Mouse (Mus musculus) stomach, embryonic 14.5 days (tissue): ENCODE data around the gene Chek2. TPM values are rescaled to one million over a fixed set of nuclear protein-coding genes. Genes with fewer than 3 reads are reported as not detected.
A peak's percentile ranks its signal among the peaks of the same experiment; 100 is the strongest.

Experiments used
- ATAC-seq: fragments of 200-750 bp; cut with Nextera tagmentation; 2 replicates; pipeline ENCODE4 v1.8.0; 2017; ENCODE audit warnings: low read depth, moderate TSS enrichment; ENCODE audit not compliant: insufficient number of reproducible peaks, insufficient read depth, low FRiP score
- H3K27ac ChIP-seq: fragments of 300-500 bp; sonication (generic); 2 replicates; pipeline ENCODE4 v1.5.1; 2014; ENCODE audit warnings: mild to moderate bottlenecking, low read length, moderate library complexity, mixed read lengths
- H3K27me3 ChIP-seq: fragments of 300-500 bp; sonication (generic); 2 replicates; pipeline ENCODE4 v1.6.1; 2014; ENCODE audit warnings: low read length, control low read depth, mixed read lengths; ENCODE audit not compliant: control insufficient read depth, insufficient read depth
- H3K36me3 ChIP-seq: fragments of 300-500 bp; sonication (generic); 2 replicates; pipeline ENCODE4 v1.6.1; 2014; ENCODE audit warnings: mild to moderate bottlenecking, control low read depth, low read length, moderate library complexity, mixed read lengths; ENCODE audit not compliant: control insufficient read depth, insufficient read depth
- H3K4me1 ChIP-seq: fragments of 300-500 bp; sonication (generic); 2 replicates; pipeline ENCODE4 v1.6.1; 2014; ENCODE audit warnings: low read length, control low read depth, mixed read lengths; ENCODE audit not compliant: control insufficient read depth, insufficient read depth
- H3K4me2 ChIP-seq: fragments of 300-500 bp; sonication (generic); replicated peaks from 2 replicates; pipeline ENCODE4 v1.6.1; 2014; ENCODE audit warnings: low read depth, low read length, control low read depth
- H3K4me3 ChIP-seq: fragments of 300-500 bp; sonication (generic); 2 replicates; pipeline ENCODE4 v1.5.1; 2014; ENCODE audit warnings: low read depth, low read length, control low read depth
- H3K9ac ChIP-seq: fragments of 300-500 bp; sonication (generic); replicated peaks from 2 replicates; pipeline ENCODE4 v1.6.1; 2014; ENCODE audit warnings: low read depth, mild to moderate bottlenecking, control low read depth, low read length, moderate library complexity, mixed read lengths
- H3K9me3 ChIP-seq: fragments of 300-500 bp; sonication (generic); 2 replicates; pipeline ENCODE4 v1.6.1; 2016; ENCODE audit warnings: low read depth, low read length, control low read depth; ENCODE audit not compliant: control insufficient read depth
- WGBS: fragments of 180-500 bp; shearing (Covaris S2); extraction: QIAGEN DNeasy Blood & Tissue Kit; methylation state at CpG from one replicate; pipeline ENCODE4 v1.1.7; 2014; 5-methylcytosine and 5-hydroxymethylcytosine counted together
- polyA plus RNA-seq: library from polyadenylated mRNA; unstranded; fragments of >200 nt; fragmentation: Nextera tagmentation; extraction: Ambion mirVana; gene quantifications from 2 replicates; pipeline ENCODE4 v1.2.1, GENCODE M21; 2014

The Chek2 gene
- polyA plus RNA-seq, 1 experiment from 2014 or later = 32.1 TPM

DNA sequence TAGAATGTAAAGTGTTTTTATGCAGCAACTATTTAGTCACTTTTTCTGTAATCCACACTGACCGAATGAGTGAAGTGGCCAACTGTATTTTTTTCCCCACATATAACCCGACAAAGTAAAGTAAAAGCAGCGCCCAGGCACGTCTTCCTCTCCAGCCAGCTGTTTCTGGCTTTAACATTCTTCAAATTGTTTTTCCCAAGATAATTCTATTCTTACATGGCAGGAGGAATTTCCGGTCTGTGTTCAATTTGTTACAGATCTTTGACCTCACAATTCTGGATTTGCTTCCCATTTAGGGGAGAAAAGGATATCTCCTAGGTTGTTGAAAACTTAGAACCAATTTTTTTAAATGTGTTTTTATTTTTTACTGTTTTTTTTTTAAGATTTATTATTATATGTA is 17.3 kb downstream of the Chek2 start:
- H3K4me3 ChIP-seq = no peak overlapping the region
- peaks cover 6% of the 10 kb centered on the region; the same call in 1 of the 2 replicates for H3K4me1 ChIP-seq
- no peak overlapping the region for H3K4me2 ChIP-seq
- no peak for ATAC-seq
- H3K9me3 ChIP-seq = no peaks in the 10 kb centered on the region
- WGBS = 56% methylated on average over 5 of the region's 5 CpGs
- H3K27ac ChIP-seq = peak overlapping the region; percentile 15; the same call in 1 of the 2 replicates
- H3K27me3 ChIP-seq = no peaks in the 10 kb centered on the region
- H3K36me3 ChIP-seq = peaks cover 4% of the 10 kb centered on the region
- no peak overlapping the region for H3K9ac ChIP-seq

- Histone ChIP-seq H3K9me3 (no peaks in the 10 kb centered on the region), H3K36me3 (peaks cover 9% of the 10 kb centered on the region), H3K9ac (peak overlapping the region; percentile 28; the same call in 1 of the 2 replicates), H3K27me3 (no peaks in the 10 kb centered on the region), H3K4me2 (peak overlapping the region; percentile 21), H3K4me3 (peak overlapping the region; percentile 16), H3K27ac (peak overlapping the region; percentile 83), H3K4me1 (peaks cover 6% of the 10 kb centered on the region; the same call in 1 of the 2 replicates)
- ATAC-seq = peak; percentile 77; the same call in 1 of the 2 replicates
- 13% methylated on average over 13 of the region's 13 CpGs for WGBS
These were observed 19.4 kb downstream of the Chek2 start for GRCm38 (mm10) chr5:110859013-110859650.

DNA sequence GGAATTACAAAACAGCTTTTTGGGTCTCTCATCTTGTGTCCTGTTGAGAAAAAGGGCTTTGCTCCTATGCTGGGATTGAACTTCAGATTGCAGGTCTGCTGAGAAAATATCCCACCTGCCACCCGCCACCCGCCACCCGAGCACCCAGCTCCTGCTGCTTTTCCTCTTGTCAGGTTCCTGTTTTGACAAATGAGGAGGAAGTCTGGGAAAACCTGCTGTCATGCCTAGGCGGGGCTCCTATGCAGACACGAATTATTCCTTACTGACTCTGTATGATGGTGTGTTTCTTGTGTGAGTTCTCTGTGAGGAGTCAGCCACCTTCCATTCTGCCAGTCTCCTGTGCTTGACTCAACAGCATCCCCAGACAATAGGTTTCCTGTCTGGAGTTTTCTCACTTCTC is 20.7 kb downstream of the Chek2 start:
- no peak overlapping the region for H3K4me2 ChIP-seq
- 0 out of 2 replicates have a peak overlapping the region, but pooled peaks have one; percentile 83 for H3K27ac ChIP-seq
- H3K9me3 ChIP-seq = no peaks in the 10 kb centered on the region
- no peak overlapping the region for H3K4me3 ChIP-seq
- 84% methylated on average over 5 of the region's 5 CpGs for WGBS
- H3K4me1 ChIP-seq = peaks cover 6% of the 10 kb centered on the region; the same call in 1 of the 2 replicates
- peaks cover 9% of the 10 kb centered on the region for H3K36me3 ChIP-seq
- no peaks in the 10 kb centered on the region for H3K27me3 ChIP-seq
- no peak overlapping the region for H3K9ac ChIP-seq
- ATAC-seq = no peak

DNA sequence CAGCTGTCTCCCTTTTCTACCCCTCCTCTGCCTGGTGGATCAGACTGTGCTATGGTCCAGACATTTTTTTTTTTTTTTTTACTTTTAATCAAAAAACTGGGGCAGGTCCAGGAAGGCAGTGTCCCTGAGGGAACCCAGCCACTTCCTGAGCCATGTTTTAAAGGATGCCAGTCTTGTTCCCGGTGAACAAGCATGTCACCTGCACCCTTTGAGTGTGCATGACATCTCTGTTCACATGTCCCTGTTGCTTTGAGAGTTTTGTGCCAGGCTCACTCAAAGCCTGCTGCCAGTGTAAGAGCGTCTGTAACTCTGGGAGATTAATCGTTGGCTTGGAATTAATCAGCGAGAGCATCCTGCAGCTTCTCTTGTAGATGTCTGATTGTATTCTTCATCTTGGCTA is 28.7 kb downstream of the Chek2 start:
- no peak overlapping the region for H3K4me2 ChIP-seq
- H3K27me3 ChIP-seq = no peaks in the 10 kb centered on the region
- H3K9ac ChIP-seq = no peak overlapping the region
- peaks cover 11% of the 10 kb centered on the region; the same call in 1 of the 2 replicates for H3K36me3 ChIP-seq
- H3K4me3 ChIP-seq = no peak overlapping the region
- H3K27ac ChIP-seq = peak overlapping the region; percentile 76; the same call in 1 of the 2 replicates
- H3K9me3 ChIP-seq = no peaks in the 10 kb centered on the region
- 0 out of 2 replicates have a peak, but pooled peaks have one; percentile 4 for ATAC-seq
- peaks cover 4% of the 10 kb centered on the region; the same call in 1 of the 2 replicates for H3K4me1 ChIP-seq
- WGBS = 52% methylated on average over 4 of the region's 4 CpGs

DNA sequence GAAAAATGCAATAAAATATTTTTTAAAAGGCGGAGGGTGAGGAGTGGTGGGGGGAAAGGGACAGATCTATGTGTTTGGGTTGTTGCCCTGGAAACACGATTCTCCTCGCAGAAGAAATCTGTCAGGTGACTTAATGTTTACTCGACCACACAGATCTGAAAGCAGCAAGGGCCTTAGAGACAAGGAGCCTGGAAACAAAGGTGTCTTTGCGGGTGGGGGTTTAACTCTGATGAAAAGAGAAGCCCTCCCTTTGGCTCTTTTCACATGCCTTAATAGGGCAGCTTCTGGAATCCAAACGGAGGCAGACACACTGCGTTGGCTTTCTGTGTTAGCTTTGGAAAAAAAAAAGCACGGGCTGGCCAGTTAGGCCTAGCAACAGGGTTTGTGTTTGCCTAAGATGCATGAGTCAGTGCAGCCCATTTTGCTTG is 29.5 kb downstream of the Chek2 start:
- 0 out of 2 replicates have a peak overlapping the region, but pooled peaks have one; percentile 14 for H3K4me2 ChIP-seq
- H3K4me1 ChIP-seq = peaks cover 4% of the 10 kb centered on the region; the same call in 1 of the 2 replicates
- no peaks in the 10 kb centered on the region for H3K9me3 ChIP-seq
- peak overlapping the region; percentile 76 for H3K27ac ChIP-seq
- no peak overlapping the region for H3K9ac ChIP-seq
- no peak overlapping the region for H3K4me3 ChIP-seq
- ATAC-seq = peak; percentile 72
- H3K27me3 ChIP-seq = no peaks in the 10 kb centered on the region
- peaks cover 11% of the 10 kb centered on the region; the same call in 1 of the 2 replicates for H3K36me3 ChIP-seq
- WGBS = 12% methylated on average over 8 of the region's 8 CpGs

- no peak overlapping the region for H3K9ac ChIP-seq
These were observed 33.4 kb downstream of the Chek2 start for GRCm38 (mm10) chr5:110873160-110873559.

GRCm38 (mm10) chr5:110874711-110875110 is 34.9 kb downstream of the Chek2 start:
- Histone ChIP-seq H3K27me3 (no peaks in the 10 kb centered on the region), H3K9me3 (no peaks in the 10 kb centered on the region), H3K4me1 (peaks cover 5% of the 10 kb centered on the region; the same call in 1 of the 2 replicates), H3K36me3 (peaks cover 9% of the 10 kb centered on the region; the same call in 1 of the 2 replicates), H3K27ac (no peak overlapping the region; the same call in 1 of the 2 replicates), H3K4me2 (no peak overlapping the region), H3K9ac (no peak overlapping the region), H3K4me3 (no peak overlapping the region)
- no peak for ATAC-seq

More at GRCm38 (mm10) chr5:110873160-110873559, 33.4 kb downstream of the Chek2 start:
- H3K4me3 ChIP-seq = no peak overlapping the region
- no peaks in the 10 kb centered on the region for H3K27me3 ChIP-seq
- H3K4me2 ChIP-seq = no peak overlapping the region
- no peak overlapping the region for H3K27ac ChIP-seq
- no peaks in the 10 kb centered on the region for H3K9me3 ChIP-seq
- no peak for ATAC-seq
- 91% methylated on average over 6 of the region's 6 CpGs for WGBS
- peaks cover 9% of the 10 kb centered on the region; the same call in 1 of the 2 replicates for H3K4me1 ChIP-seq
- H3K36me3 ChIP-seq = peaks cover 11% of the 10 kb centered on the region; the same call in 1 of the 2 replicates

DNA sequence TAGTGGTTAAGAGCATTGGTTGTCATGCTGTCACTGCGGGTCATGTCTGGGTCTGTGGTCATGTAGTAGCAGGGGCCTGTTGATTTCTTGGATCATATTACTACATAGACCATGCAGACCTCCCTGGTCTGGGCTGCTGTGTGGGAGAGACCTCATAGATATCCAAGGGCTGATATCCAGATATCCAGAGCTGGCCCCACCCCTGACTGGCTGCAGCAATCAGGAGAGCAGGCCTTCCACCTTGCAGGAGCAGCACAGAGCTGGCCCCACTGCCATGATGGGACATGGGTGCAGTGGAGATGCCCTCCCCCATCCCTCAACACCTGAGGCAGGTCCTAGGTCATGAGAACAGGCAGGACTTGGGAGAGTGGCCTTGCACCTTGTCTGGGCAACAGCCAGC is 35.5 kb downstream of the Chek2 start:
- Histone ChIP-seq H3K27ac (no peak overlapping the region; the same call in 1 of the 2 replicates), H3K36me3 (peaks cover 9% of the 10 kb centered on the region; the same call in 1 of the 2 replicates), H3K9me3 (no peaks in the 10 kb centered on the region), H3K4me2 (no peak overlapping the region), H3K27me3 (no peaks in the 10 kb centered on the region), H3K4me3 (no peak overlapping the region), H3K4me1 (peaks cover 5% of the 10 kb centered on the region; the same call in 1 of the 2 replicates), H3K9ac (no peak overlapping the region)
- no peak for ATAC-seq
- WGBS = 88% methylated on average over 1 of the region's 1 CpGs
